Mouse (Mus musculus) telencephalon, adult 2 months (tissue): ENCODE results near the gene Btbd3.

Experiments used
- DNase-seq: peaks from one replicate; pipeline ENCODE4 v3.0.0-alpha.2; 2011; ENCODE audit warnings: low read depth, low spot score

Btbd3 gene

GRCm38 (mm10) chr2:138256411-138256810, at the start of gene Btbd3:
Gene Btbd3 (plus strand): TSS chr2:138256565.
- DNase-seq, result peak; percentile 87

- DNase-seq, result no peak
Observed at GRCm38 (mm10) chr2:138215561-138215960, 40.8 kb upstream of the Btbd3 start.

- peak; percentile 50 for DNase-seq
Observed at GRCm38 (mm10) chr2:138220269-138220668, 36.1 kb upstream of the Btbd3 start.

- no peak for DNase-seq
Observed at GRCm38 (mm10) chr2:138232247-138232646, 24.1 kb upstream of the Btbd3 start.

- DNase-seq, result no peak
Observed at GRCm38 (mm10) chr2:138236149-138236548, 20.2 kb upstream of the Btbd3 start.

- no peak for DNase-seq
Observed at GRCm38 (mm10) chr2:138242452-138242851, 13.9 kb upstream of the Btbd3 start.

- peak; percentile 66 for DNase-seq
Observed at GRCm38 (mm10) chr2:138245631-138246289, 10.6 kb upstream of the Btbd3 start.

GRCm38 (mm10) chr2:138247986-138248385, 8.4 kb upstream of the Btbd3 start:
- no peak for DNase-seq

- DNase-seq, result no peak
Observed at GRCm38 (mm10) chr2:138256851-138257471, 596 bp downstream of the Btbd3 start.

- DNase-seq, result no peak
Observed at GRCm38 (mm10) chr2:138257692-138258315, 1.4 kb downstream of the Btbd3 start.

GRCm38 (mm10) chr2:138261140-138261539, 4.8 kb downstream of the Btbd3 start:
- no peak for DNase-seq

- no peak for DNase-seq
Observed at GRCm38 (mm10) chr2:138262885-138263284, 6.5 kb downstream of the Btbd3 start.

GRCm38 (mm10) chr2:138265356-138266005, 9.1 kb downstream of the Btbd3 start:
- no peak for DNase-seq

GRCm38 (mm10) chr2:138266679-138267078, 10.3 kb downstream of the Btbd3 start:
- DNase-seq, result no peak

GRCm38 (mm10) chr2:138267852-138268513, 11.6 kb downstream of the Btbd3 start:
- no peak for DNase-seq

GRCm38 (mm10) chr2:138269330-138269729, 13.0 kb downstream of the Btbd3 start:
- DNase-seq, result no peak

- DNase-seq, result no peak
Observed at GRCm38 (mm10) chr2:138273404-138274073, 17.2 kb downstream of the Btbd3 start.

- no peak for DNase-seq
Observed at GRCm38 (mm10) chr2:138274086-138274485, 17.7 kb downstream of the Btbd3 start.

- DNase-seq, result peak; percentile 92
Observed at GRCm38 (mm10) chr2:138277842-138278691, 21.7 kb downstream of the Btbd3 start.
